Mouse (Mus musculus) bone marrow, adult 2 months (tissue): ENCODE results near the gene Crybb3. TPM values are rescaled to one million over a fixed set of nuclear protein-coding genes. Genes with fewer than 3 reads are reported as not detected.

Experiments
- H3K27ac ChIP-seq: fragments of 200-500 bp; 2 replicates; pipeline ENCODE4 v1.5.1; 2012; ENCODE audit warnings: low read depth, mild to moderate bottlenecking, control low read depth, inconsistent platforms, low read length; ENCODE audit not compliant: control insufficient read depth, poor library complexity, insufficient read depth
- H3K4me1 ChIP-seq: fragments of 200-500 bp; 2 replicates; pipeline ENCODE4 v1.6.1; 2011; ENCODE audit warnings: low read length; ENCODE audit not compliant: control insufficient read depth, insufficient read depth
- H3K4me3 ChIP-seq: fragments of 200-500 bp; replicated peaks from 2 replicates; pipeline ENCODE3; 2011; ENCODE audit warnings: mild to moderate bottlenecking, low read depth, low read length, control low read depth; ENCODE audit not compliant: control insufficient read depth
- CTCF ChIP-seq: fragments of 200-500 bp; IDR thresholded peaks from 2 replicates; pipeline ENCODE4 v1.5.1; 2011; ENCODE audit warnings: low read length, control low read depth; ENCODE audit not compliant: control insufficient read depth, insufficient read depth
- POLR2A ChIP-seq: fragments of 200-500 bp; IDR thresholded peaks from 2 replicates; pipeline ENCODE4 v1.6.1; 2011; ENCODE audit warnings: low read depth, mild to moderate bottlenecking, control low read depth, low read length, borderline replicate concordance; ENCODE audit not compliant: control insufficient read depth
- WGBS: fragments of 180-500 bp; shearing (Covaris S2); methylation state at CpG from one replicate; pipeline ENCODE4 v1.1.7; 2018; 5-methylcytosine and 5-hydroxymethylcytosine counted together
- polyA plus RNA-seq: library from polyadenylated mRNA; stranded (reverse); fragments of >200 nt; gene quantifications from 2 replicates; pipeline ENCODE4 v1.2.4, GENCODE M21; 2011; ENCODE audit warnings: low replicate concordance; ENCODE audit not compliant: missing spikeins, insufficient read depth, insufficient read length

Crybb3 gene
- polyA plus RNA-seq: not detected in 2 replicates

DNA sequence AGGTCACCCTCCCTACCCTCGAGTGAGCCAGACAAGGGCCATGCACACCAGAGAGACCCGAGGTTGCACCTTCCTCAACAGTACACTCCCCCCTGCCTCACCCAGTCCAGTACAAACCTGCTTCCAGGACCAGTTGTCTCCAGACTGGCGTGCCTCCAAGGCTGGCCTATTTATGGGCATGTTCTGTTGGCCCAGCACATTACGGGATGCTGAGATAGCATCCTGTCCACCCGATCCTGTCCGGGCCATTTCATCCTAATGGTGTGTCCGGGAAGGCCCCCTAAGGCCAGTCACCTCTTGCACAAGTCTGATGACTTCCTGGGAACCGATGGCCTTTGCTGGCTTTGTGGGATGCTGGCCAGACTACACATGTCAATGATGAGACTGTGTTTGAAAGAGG lies at the start of gene Crybb3:
Gene Crybb3 (minus strand): TSS at position 146 of the 400 bp plus-strand sequence.
- H3K4me1 ChIP-seq: no peaks in the 10 kb centered on the region
- no peak within 1 kb of the TSS for H3K27ac ChIP-seq
- TF ChIP-seq CTCF (no peak), POLR2A (no peak)
- 68% methylated on average over 8 of the region's 8 CpGs for WGBS
- H3K4me3 ChIP-seq: no peak within 1 kb of the TSS

DNA sequence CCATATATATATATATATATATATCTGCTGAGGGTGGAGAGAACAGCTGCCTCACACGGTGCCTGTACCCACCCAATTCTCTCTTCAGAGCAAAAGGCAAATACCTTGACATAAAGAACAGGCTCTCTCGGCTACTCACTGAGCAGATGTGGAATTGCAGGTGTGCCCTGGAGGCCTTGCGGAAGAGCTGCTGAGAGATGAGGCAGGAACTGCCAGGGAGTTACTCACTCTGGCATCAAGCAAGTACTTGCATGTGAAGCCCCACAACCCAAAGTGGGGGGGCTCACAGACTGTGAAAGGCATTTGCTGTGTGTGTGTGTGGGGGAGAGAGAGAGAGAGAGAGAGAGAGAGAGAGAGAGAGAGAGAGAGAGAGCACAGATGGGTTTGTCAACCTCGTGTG lies 47.0 kb upstream of the Crybb3 start:
- Histone ChIP-seq H3K27ac (no peak overlapping the region), H3K4me1 (no peaks in the 10 kb centered on the region; the same call in 1 of the 2 replicates), H3K4me3 (no peak overlapping the region)
- TF ChIP-seq CTCF: no peak
- TF ChIP-seq POLR2A: no peak
- 72% methylated on average over 4 of the region's 4 CpGs for WGBS

- Histone ChIP-seq H3K4me1 (no peaks in the 10 kb centered on the region), H3K27ac (no peak overlapping the region), H3K4me3 (no peak overlapping the region)
- 85% methylated on average over 12 of the region's 12 CpGs for WGBS
- TF ChIP-seq CTCF: no peak
- TF ChIP-seq POLR2A: no peak
Observed at GRCm38 (mm10) chr5:113126476-113126875, 45.1 kb upstream of the Crybb3 start.

DNA sequence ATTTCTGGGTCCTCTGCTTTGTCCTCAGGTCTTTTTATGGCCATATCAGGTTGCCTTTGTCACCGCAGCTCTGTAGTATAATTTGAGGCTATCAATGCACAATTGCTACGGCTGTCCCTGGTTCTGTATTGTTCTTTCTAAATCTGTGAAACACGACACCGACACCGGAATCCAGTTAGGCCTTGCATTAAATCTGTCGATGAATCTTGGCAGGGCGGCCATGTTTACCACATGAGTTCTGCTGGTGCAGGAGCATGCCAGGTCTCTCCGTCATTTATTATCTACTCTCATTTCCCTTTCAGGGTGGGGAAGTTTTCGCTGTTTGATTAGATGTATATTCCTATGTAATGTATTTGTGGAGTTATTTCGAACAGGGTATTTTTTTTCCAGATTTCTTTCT lies 42.3 kb upstream of the Crybb3 start:
- TF ChIP-seq POLR2A: no peak
- no peak for TF ChIP-seq CTCF
- Histone ChIP-seq H3K4me3 (no peak overlapping the region), H3K27ac (no peak overlapping the region), H3K4me1 (peaks cover 9% of the 10 kb centered on the region)
- 85% methylated on average over 10 of the region's 10 CpGs for WGBS

- no peak overlapping the region for H3K27ac ChIP-seq
- TF ChIP-seq CTCF: no peak
- no peak for TF ChIP-seq POLR2A
- peaks cover 9% of the 10 kb centered on the region for H3K4me1 ChIP-seq
- 41% methylated on average over 12 of the region's 12 CpGs for WGBS
- H3K4me3 ChIP-seq: no peak overlapping the region
Observed at GRCm38 (mm10) chr5:113122326-113123054, 41.1 kb upstream of the Crybb3 start.

GRCm38 (mm10) chr5:113121591-113121875 lies 40.1 kb upstream of the Crybb3 start:
- 82% methylated on average over 6 of the region's 6 CpGs for WGBS
- peaks cover 9% of the 10 kb centered on the region for H3K4me1 ChIP-seq
- H3K4me3 ChIP-seq: no peak overlapping the region
- H3K27ac ChIP-seq: no peak overlapping the region
- TF ChIP-seq CTCF (no peak), POLR2A (no peak)

DNA sequence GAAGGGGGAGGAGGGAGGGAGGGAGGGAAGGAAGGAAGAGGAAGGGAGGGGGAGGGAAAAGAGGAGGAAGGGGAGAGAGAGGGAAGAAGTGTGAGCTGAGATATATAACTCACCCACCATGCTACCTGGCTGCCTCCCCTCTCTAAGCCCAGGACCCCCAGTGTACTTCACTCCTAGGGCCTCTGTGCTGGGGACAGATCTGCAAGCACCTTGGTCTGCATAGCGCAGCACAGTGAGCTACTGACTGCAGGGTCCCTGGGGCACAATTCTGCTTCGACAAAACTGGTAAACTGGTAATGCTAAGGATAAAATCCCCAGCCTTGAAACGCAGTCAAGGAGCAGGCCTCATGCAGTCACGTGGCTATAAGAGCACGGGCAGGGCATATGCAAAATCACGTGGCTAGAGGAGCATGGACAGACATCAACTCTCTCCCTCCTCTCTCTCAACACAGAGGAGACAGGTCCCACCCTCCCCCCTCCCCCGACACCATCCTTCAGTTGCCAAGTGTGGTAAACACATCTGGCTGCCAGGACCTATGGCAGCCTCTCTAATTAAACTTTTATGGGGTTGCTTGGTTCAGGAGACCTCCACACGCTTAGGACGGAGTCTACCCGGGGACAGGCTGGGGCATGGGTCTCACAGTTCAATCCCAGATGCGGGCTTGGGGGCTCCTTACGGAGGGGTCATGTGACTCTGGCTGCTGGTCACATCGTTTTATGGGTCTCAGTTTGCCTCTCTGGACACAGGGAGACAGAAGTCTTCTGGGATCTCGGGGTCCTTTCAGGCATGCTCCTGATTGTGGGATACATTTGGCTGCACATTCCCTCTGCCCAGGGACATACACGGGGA lies 39.6 kb upstream of the Crybb3 start:
- 58% methylated on average over 15 of the region's 15 CpGs for WGBS
- Histone ChIP-seq H3K4me3 (no peak overlapping the region), H3K4me1 (peaks cover 9% of the 10 kb centered on the region), H3K27ac (no peak overlapping the region)
- TF ChIP-seq POLR2A (no peak), CTCF (no peak)

DNA sequence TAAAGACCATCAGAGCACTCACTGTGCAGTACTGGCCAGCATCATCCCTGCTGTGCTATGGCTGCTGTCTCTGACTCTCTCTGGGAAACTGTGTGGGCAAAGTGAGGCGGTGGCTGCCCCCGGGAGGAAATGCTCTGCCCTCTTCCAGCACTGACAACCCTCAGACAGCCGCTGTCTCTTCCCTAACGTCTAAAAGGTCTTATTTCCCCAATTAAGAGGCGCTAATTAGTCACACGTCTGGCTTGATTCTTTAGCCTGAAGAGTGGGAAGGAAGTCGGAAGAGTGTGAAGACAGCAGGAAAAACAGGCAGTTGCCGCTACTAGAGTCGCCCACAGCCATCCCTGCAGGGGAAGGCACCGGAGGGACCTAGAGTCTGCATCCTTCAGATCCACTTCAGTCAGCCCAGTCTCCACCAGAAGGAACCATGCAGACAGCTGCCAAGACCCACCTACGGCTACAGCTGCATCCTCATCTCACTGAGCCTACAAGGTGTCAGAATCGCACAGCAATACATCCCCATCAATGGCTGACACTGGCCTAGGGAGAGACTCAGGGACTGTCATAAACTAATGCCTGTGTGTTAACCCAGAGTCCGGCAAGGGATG lies 38.6 kb upstream of the Crybb3 start:
- peak overlapping the region; percentile 7 for H3K4me3 ChIP-seq
- H3K4me1 ChIP-seq: peaks cover 9% of the 10 kb centered on the region
- TF ChIP-seq CTCF (no peak), POLR2A (no peak)
- peak overlapping the region; percentile 46 for H3K27ac ChIP-seq
- 9% methylated on average over 13 of the region's 13 CpGs for WGBS
